Mouse (Mus musculus): Measurements from ENCODE around the gene H2-Ob.
"Not testable (repeated sequence)": the region's sequence is repeated elsewhere in the genome, so short reads cannot be mapped to it uniquely, and the experiment has no call there.

GRCm38 (mm10) chr17:34219096-34219495, 19.6 kb upstream of the H2-Ob start:
- peak; percentile 37 for TF ChIP-seq CTCF (IDR thresholded peaks at IDR 0.05; ENCODE audit: extremely low read depth, insufficient read depth, low read length)
- TF ChIP-seq POLR2A (IDR thresholded peaks at IDR 0.05; ENCODE audit: extremely low read depth, insufficient read depth, low read length), result not testable (repeated sequence)

Measured in cortical plate, adult 2 months (tissue).